Mouse (Mus musculus) embryo, embryonic 11.5 days (tissue): ENCODE results near the gene Stx6.

Experiments
- DNase-seq: peaks from one replicate; pipeline ENCODE4 v3.0.0-alpha.2; 2012; ENCODE audit warnings: low read depth, low spot score

Stx6 gene

GRCm38 (mm10) chr1:155205822-155206660 lies 47.5 kb downstream of the Stx6 start:
- no peak for DNase-seq

GRCm38 (mm10) chr1:155207859-155208258 lies 49.3 kb downstream of the Stx6 start:
- no peak for DNase-seq

GRCm38 (mm10) chr1:155210011-155210763 lies 51.7 kb downstream of the Stx6 start:
- no peak for DNase-seq

GRCm38 (mm10) chr1:155211017-155211416 lies 52.5 kb downstream of the Stx6 start:
- DNase-seq = no peak

- DNase-seq = no peak
These were observed 53.6 kb downstream of the Stx6 start for GRCm38 (mm10) chr1:155212081-155212480.

GRCm38 (mm10) chr1:155212493-155212892 lies 54.0 kb downstream of the Stx6 start:
- peak; percentile 62 for DNase-seq

GRCm38 (mm10) chr1:155212936-155213774 lies 54.6 kb downstream of the Stx6 start:
- no peak for DNase-seq

- no peak for DNase-seq
These were observed 55.4 kb downstream of the Stx6 start for GRCm38 (mm10) chr1:155213912-155214311.

GRCm38 (mm10) chr1:155215066-155215764 lies 56.7 kb downstream of the Stx6 start:
- DNase-seq = no peak

GRCm38 (mm10) chr1:155216313-155216712 lies 57.8 kb downstream of the Stx6 start:
- no peak for DNase-seq

- no peak for DNase-seq
These were observed 58.3 kb downstream of the Stx6 start for GRCm38 (mm10) chr1:155216844-155217243.

GRCm38 (mm10) chr1:155217865-155218541 lies 59.5 kb downstream of the Stx6 start:
- DNase-seq = no peak

GRCm38 (mm10) chr1:155218924-155219323 lies 60.4 kb downstream of the Stx6 start:
- no peak for DNase-seq

- DNase-seq = no peak
These were observed 63.7 kb downstream of the Stx6 start for GRCm38 (mm10) chr1:155222101-155222669.

GRCm38 (mm10) chr1:155223036-155223435 lies 64.5 kb downstream of the Stx6 start:
- DNase-seq = no peak

- peak; percentile 68 for DNase-seq
These were observed 65.5 kb downstream of the Stx6 start for GRCm38 (mm10) chr1:155223849-155224554.

GRCm38 (mm10) chr1:155229464-155230411 lies 71.2 kb downstream of the Stx6 start:
- no peak for DNase-seq

GRCm38 (mm10) chr1:155232385-155232784 lies 73.9 kb downstream of the Stx6 start:
- no peak for DNase-seq

- DNase-seq = no peak
These were observed 74.3 kb downstream of the Stx6 start for GRCm38 (mm10) chr1:155232786-155233185.
